Mouse (Mus musculus) forebrain, embryonic 14.5 days (tissue): ENCODE data around the gene S1pr2. TPM values are rescaled to one million over a fixed set of nuclear protein-coding genes. Genes with fewer than 3 reads are reported as not detected.

Experiments
- ATAC-seq: fragments of 200-750 bp; cut with Nextera tagmentation; 2 replicates; pipeline ENCODE4 v1.8.0; 2017; ENCODE audit warnings: mild to moderate bottlenecking, moderate library complexity
- DNase-seq: peaks from one replicate; pipeline ENCODE4 v3.0.0-alpha.2; 2015; ENCODE audit warnings: low spot score
- H3K27ac ChIP-seq: fragments of 300-500 bp; sonication (generic); 2 replicates; pipeline ENCODE4 v1.5.1; 2014; ENCODE audit warnings: low read depth, mild to moderate bottlenecking, control low read depth, low read length, moderate library complexity
- H3K27me3 ChIP-seq: fragments of 300-500 bp; sonication (generic); replicated peaks from 2 replicates; pipeline ENCODE4 v1.6.1; 2014; ENCODE audit warnings: low read length, control low read depth, mixed read lengths; ENCODE audit not compliant: control insufficient read depth, insufficient read depth
- H3K36me3 ChIP-seq: fragments of 300-500 bp; sonication (generic); 2 replicates; pipeline ENCODE4 v1.6.1; 2014; ENCODE audit warnings: low read length, control low read depth; ENCODE audit not compliant: control insufficient read depth, insufficient read depth
- H3K4me1 ChIP-seq: fragments of 300-500 bp; sonication (generic); 2 replicates; pipeline ENCODE4 v1.6.1; 2014; ENCODE audit warnings: antibody characterized with exemption, low read length, control low read depth; ENCODE audit not compliant: control insufficient read depth, insufficient read depth
- H3K4me2 ChIP-seq: fragments of 300-500 bp; sonication (generic); 2 replicates; pipeline ENCODE4 v1.6.1; 2014; ENCODE audit warnings: mild to moderate bottlenecking, control low read depth, low read length
- H3K4me3 ChIP-seq: fragments of 300-500 bp; sonication (generic); 2 replicates; pipeline ENCODE4 v1.5.1; 2014; ENCODE audit warnings: low read depth, low read length, control low read depth
- H3K9ac ChIP-seq: fragments of 300-500 bp; sonication (generic); 2 replicates; pipeline ENCODE4 v1.6.1; 2014; ENCODE audit warnings: mild to moderate bottlenecking, low read length, control low read depth, moderate library complexity
- H3K9me3 ChIP-seq: fragments of 300-500 bp; sonication (generic); replicated peaks from 2 replicates; pipeline ENCODE4 v1.6.1; 2016; ENCODE audit warnings: low read length, control low read depth, mixed read lengths; ENCODE audit not compliant: control insufficient read depth
- WGBS: fragments of 180-500 bp; shearing (Covaris S2); extraction: QIAGEN DNeasy Blood & Tissue Kit; methylation state at CpG from one replicate; pipeline ENCODE4 v1.1.7; 2014; 5-methylcytosine and 5-hydroxymethylcytosine counted together
- polyA plus RNA-seq: library from polyadenylated mRNA; unstranded; fragments of >200 nt; fragmentation: Nextera tagmentation; extraction: Ambion mirVana; gene quantifications from 2 replicates; pipeline ENCODE4 v1.2.1, GENCODE M21; 2014

S1pr2 gene
- 5.9 and 7.8 TPM in 2 replicates for polyA plus RNA-seq

- no peaks in the 10 kb centered on the region for H3K27me3 ChIP-seq
- under 1% methylated on average over 43 of the region's 47 CpGs for WGBS
- no peaks in the 10 kb centered on the region for H3K36me3 ChIP-seq
- H3K27ac ChIP-seq = no peak within 1 kb of the TSS
- peaks cover 10% of the 10 kb centered on the region for H3K4me1 ChIP-seq
- H3K4me3 ChIP-seq = peak within 1 kb of the TSS; percentile 70
- ATAC-seq (peak; percentile 77), DNase-seq (peak; percentile 72)
- H3K9me3 ChIP-seq = no peaks in the 10 kb centered on the region
- peak within 1 kb of the TSS; percentile 97 for H3K4me2 ChIP-seq
- H3K9ac ChIP-seq = peak within 1 kb of the TSS; percentile 76
These were observed at the start of gene S1pr2 for GRCm38 (mm10) chr9:20976216-20976960. Gene S1pr2 (minus strand): TSS chr9:20976781.

- no peaks in the 10 kb centered on the region for H3K36me3 ChIP-seq
- no peak for DNase-seq
- 77% methylated on average over 19 of the region's 19 CpGs for WGBS
- no peaks in the 10 kb centered on the region for H3K9me3 ChIP-seq
- H3K27ac ChIP-seq = no peak overlapping the region
- H3K4me1 ChIP-seq = peaks cover 2% of the 10 kb centered on the region; the same call in 1 of the 2 replicates
- no peak overlapping the region for H3K4me3 ChIP-seq
- H3K27me3 ChIP-seq = peaks cover 18% of the 10 kb centered on the region
- H3K4me2 ChIP-seq = no peak overlapping the region
- no peak for ATAC-seq
- H3K9ac ChIP-seq = no peak overlapping the region
These were observed 48.8 kb upstream of the S1pr2 start for GRCm38 (mm10) chr9:21025258-21025810.

GRCm38 (mm10) chr9:21022726-21023125, 46.1 kb upstream of the S1pr2 start:
- Histone ChIP-seq H3K27ac (no peak overlapping the region), H3K9ac (no peak overlapping the region), H3K4me3 (no peak overlapping the region), H3K36me3 (no peaks in the 10 kb centered on the region), H3K9me3 (no peaks in the 10 kb centered on the region), H3K27me3 (no peaks in the 10 kb centered on the region), H3K4me1 (no peaks in the 10 kb centered on the region), H3K4me2 (no peak overlapping the region)
- no peak for DNase-seq
- ATAC-seq = no peak
- 65% methylated on average over 1 of the region's 1 CpGs for WGBS

- Histone ChIP-seq H3K4me3 (no peak overlapping the region), H3K27me3 (peaks cover 4% of the 10 kb centered on the region), H3K9ac (no peak overlapping the region), H3K4me1 (no peaks in the 10 kb centered on the region), H3K36me3 (no peaks in the 10 kb centered on the region), H3K4me2 (no peak overlapping the region), H3K27ac (no peak overlapping the region), H3K9me3 (no peaks in the 10 kb centered on the region)
- no peak for DNase-seq
- no peak for ATAC-seq
- 64% methylated on average over 6 of the region's 6 CpGs for WGBS
These were observed 45.7 kb upstream of the S1pr2 start for GRCm38 (mm10) chr9:21022288-21022687.

- H3K4me1 ChIP-seq = no peaks in the 10 kb centered on the region
- no peaks in the 10 kb centered on the region for H3K36me3 ChIP-seq
- H3K27me3 ChIP-seq = peaks cover 13% of the 10 kb centered on the region
- no peaks in the 10 kb centered on the region for H3K9me3 ChIP-seq
- no peak for ATAC-seq
- H3K9ac ChIP-seq = no peak overlapping the region
- WGBS = 74% methylated on average over 3 of the region's 3 CpGs
- DNase-seq = no peak
- no peak overlapping the region for H3K4me3 ChIP-seq
- no peak overlapping the region for H3K4me2 ChIP-seq
- no peak overlapping the region for H3K27ac ChIP-seq
These were observed 44.8 kb upstream of the S1pr2 start for GRCm38 (mm10) chr9:21021363-21021762.

- Histone ChIP-seq H3K9ac (no peak overlapping the region), H3K4me2 (no peak overlapping the region), H3K4me1 (no peaks in the 10 kb centered on the region), H3K36me3 (no peaks in the 10 kb centered on the region), H3K27ac (no peak overlapping the region), H3K9me3 (no peaks in the 10 kb centered on the region), H3K4me3 (no peak overlapping the region), H3K27me3 (peaks cover 38% of the 10 kb centered on the region)
- no peak for ATAC-seq
- 76% methylated on average over 2 of the region's 2 CpGs for WGBS
- no peak for DNase-seq
These were observed 42.0 kb upstream of the S1pr2 start for GRCm38 (mm10) chr9:21018600-21018999.

GRCm38 (mm10) chr9:21017177-21017575, 40.6 kb upstream of the S1pr2 start:
- Histone ChIP-seq H3K4me3 (no peak overlapping the region), H3K27me3 (peaks cover 38% of the 10 kb centered on the region), H3K4me1 (no peaks in the 10 kb centered on the region), H3K27ac (no peak overlapping the region), H3K9ac (no peak overlapping the region), H3K9me3 (no peaks in the 10 kb centered on the region), H3K36me3 (no peaks in the 10 kb centered on the region), H3K4me2 (no peak overlapping the region)
- 29% methylated on average over 4 of the region's 4 CpGs for WGBS
- ATAC-seq (no peak), DNase-seq (no peak)

GRCm38 (mm10) chr9:21016331-21017176, 40.0 kb upstream of the S1pr2 start:
- Histone ChIP-seq H3K27ac (no peak overlapping the region), H3K4me3 (no peak overlapping the region), H3K9me3 (no peaks in the 10 kb centered on the region), H3K4me1 (no peaks in the 10 kb centered on the region), H3K9ac (no peak overlapping the region), H3K36me3 (no peaks in the 10 kb centered on the region), H3K4me2 (no peak overlapping the region), H3K27me3 (peaks cover 38% of the 10 kb centered on the region)
- 3% methylated on average over 17 of the region's 17 CpGs for WGBS
- DNase-seq = no peak
- ATAC-seq = no peak
